Mouse (Mus musculus) layer of hippocampus, postnatal 36 days (tissue): ENCODE measurements at regions not wholly inside any gene's neighbourhood (a gene's known extent, or its start where the extent isn't known, plus 50 kb on each side); places are given as distances from the start of the nearest gene placed in this dataset.

Experiments used
- DNase-seq, 2 experiments: peaks; one replicate each; pipeline ENCODE4 v3.0.0; 2022

GRCm38 (mm10) chr12:25782972-25783717 is 631.9 kb downstream of the Rnf144a start:
- DNase-seq, result no peak

DNA sequence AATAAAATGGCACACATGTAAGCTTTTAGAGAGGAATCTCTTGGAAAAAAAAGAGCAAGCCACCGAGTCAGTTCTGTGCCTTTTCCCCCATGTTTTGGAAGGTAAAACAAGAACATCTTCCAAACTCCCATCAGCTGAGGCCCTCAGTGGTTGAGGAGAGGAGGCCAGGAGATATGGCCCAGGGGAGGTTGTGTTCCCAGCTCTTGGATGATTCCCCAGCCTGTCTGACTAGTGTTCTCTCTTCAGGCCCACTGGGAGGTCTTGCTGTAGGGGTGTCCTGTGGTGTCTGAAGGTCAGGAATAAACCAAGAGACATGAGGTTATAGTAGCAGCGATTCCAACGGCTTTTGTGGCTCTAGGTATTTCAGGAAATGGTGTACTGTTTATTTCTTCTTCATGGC is 643.2 kb downstream of the Rnf144a start:
- DNase-seq, result no peak

DNA sequence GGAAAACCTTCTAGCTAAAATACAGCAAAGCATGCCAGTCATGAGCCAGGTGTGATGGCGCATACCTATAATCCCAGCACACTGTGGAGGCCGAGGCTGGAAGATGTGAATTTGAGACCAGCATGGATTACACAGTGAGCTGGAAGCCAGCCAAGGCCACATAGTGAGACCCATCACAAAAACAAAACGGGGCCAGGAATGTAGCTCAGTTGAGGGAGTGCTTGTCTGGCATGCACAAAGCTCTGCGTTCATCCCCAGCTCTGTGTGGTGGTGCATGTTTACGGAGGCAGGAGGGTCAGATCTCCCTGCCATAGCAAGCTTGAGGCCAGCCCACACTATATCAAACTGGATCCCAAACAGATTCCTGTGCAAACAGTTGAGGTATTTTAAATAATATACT is 646.4 kb downstream of the Rnf144a start:
- no peak for DNase-seq

DNA sequence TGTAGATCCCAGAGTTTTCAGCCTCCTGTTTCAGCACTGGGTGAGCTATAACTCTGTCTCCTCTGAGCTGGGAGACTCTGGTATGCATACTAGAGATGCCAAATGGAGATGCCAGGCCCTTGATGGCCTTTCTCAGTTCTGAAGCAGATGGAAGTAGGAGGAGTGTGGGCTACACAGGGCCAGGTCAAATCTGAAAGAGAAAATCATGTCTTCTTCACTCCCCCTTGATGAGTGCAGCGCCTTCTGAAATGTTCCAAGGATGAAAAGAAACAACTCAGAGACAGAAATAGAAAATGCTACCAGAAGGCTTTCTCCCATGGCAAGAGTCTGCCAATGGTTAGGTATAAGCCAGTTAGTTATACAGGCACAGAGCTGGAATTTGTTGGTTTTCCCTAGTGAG is 652.0 kb downstream of the Rnf144a start:
- no peak for DNase-seq

GRCm38 (mm10) chr12:25757014-25757413 is 658.0 kb downstream of the Rnf144a start:
- peak; percentile 12 to 33 for DNase-seq

GRCm38 (mm10) chr12:25733801-25734200 is 636.9 kb upstream of the Id2 start:
- DNase-seq, result no peak

- DNase-seq, result no peak
Measured at GRCm38 (mm10) chr12:25725774-25726173, 628.8 kb upstream of the Id2 start.

- no peak for DNase-seq
Measured at GRCm38 (mm10) chr12:25711186-25711585, 614.2 kb upstream of the Id2 start.

DNA sequence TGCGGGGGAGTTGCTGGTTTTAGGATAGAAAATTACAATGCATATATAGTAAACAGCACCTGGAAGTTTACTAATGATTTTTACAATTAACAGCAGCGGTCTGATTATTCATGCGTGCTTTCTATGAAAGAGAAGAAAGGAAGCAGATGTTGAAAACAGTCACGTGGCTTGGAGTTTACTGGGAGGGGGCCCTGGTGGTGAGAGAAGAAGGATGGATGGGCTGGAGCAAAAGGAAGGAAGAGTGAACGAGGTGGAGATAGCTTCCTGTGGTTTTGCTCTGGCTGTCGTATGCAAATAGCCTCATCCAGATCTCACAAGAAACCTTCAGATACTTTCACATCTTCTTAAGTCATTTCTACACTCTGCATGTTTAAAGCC is 606.1 kb upstream of the Id2 start:
- no peak for DNase-seq

- DNase-seq, result no peak
Measured at GRCm38 (mm10) chr12:25702176-25703022, 605.5 kb upstream of the Id2 start.

DNA sequence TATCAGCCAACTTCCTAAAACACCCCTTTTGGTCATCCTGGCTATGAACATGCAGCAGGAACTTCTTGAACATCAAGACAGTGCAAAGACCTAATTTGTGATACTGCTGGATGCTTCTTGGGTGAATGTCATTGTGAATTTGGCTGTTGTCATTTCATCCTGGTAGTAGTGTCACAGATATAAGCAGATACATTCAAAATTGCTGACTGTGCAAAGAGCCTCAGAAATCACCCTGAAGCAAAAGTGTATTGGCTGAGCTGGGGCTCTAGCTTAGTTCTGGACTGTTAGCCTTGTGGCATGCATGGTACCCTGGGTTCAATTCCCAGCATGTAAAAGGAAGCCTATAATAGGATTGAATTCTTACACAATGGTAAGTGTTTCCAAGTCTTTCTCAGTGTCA is 590.1 kb upstream of the Id2 start:
- DNase-seq, result no peak

DNA sequence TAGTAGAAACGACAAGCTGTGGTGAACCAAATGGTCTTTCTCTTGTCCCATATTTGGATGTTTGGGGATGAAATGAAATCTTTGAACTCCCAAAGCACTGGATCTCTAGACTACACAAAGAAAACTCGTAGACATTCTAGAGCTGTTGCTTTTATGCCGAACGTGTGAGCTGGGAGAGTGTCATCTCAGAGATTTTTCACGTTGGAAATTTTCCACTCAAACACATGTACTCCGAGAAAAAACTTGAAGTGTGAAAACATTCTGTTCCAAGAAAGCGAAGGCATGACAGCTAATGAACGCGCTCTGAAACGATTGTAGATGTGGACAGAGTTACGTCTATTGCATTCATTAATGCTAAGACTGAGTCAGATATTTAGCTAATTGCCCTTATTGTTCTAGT is 579.7 kb upstream of the Id2 start:
- no peak for DNase-seq

DNA sequence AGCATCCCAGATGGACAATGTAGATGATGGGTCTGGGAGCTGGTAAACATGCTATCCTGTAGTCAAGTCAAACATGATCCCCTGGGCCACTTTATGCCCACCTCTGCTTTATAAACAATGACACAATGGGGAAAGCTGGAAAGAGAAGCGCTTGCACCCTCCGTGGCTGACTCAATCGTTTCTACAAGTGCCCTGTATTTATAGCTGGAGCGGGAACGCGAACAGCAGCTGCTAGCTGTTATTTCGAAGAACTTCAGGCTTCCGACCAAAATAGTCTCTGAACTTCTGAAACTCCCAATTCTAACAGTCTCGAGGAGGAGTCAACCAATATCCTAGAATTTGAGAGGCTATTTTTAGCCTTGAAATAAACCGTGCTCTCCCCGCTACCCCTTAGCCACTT is 571.4 kb upstream of the Id2 start:
- peak in 1 of 2 experiments; percentile 11 for DNase-seq

GRCm38 (mm10) chr12:25654456-25654855 is 557.5 kb upstream of the Id2 start:
- no peak for DNase-seq

- no peak for DNase-seq
Measured at GRCm38 (mm10) chr12:25650237-25650636, 553.3 kb upstream of the Id2 start.

- DNase-seq, result no peak
Measured at GRCm38 (mm10) chr12:25628081-25628480, 531.1 kb upstream of the Id2 start.

DNA sequence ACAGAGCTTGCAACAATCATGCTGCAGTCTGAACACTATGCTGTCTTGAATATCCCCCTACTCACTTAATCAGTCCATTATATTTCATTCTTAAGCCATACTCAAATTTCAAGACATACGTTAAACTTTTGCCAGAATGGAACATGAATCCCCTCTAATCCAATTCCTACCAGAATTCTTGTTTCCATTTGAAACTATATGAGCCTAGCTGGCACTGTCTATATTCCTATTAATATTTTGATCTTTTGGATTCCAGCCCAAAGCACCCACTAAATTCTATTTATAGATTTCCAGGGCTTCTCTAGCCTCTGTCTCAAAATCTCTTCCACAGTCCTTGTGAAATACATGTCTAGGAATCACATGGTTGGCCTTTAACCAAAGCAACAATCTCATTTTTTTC is 528.9 kb upstream of the Id2 start:
- no peak for DNase-seq

- DNase-seq, result peak in 1 of 2 experiments; percentile 8
Measured at GRCm38 (mm10) chr12:25623449-25623848, 526.5 kb upstream of the Id2 start.

DNA sequence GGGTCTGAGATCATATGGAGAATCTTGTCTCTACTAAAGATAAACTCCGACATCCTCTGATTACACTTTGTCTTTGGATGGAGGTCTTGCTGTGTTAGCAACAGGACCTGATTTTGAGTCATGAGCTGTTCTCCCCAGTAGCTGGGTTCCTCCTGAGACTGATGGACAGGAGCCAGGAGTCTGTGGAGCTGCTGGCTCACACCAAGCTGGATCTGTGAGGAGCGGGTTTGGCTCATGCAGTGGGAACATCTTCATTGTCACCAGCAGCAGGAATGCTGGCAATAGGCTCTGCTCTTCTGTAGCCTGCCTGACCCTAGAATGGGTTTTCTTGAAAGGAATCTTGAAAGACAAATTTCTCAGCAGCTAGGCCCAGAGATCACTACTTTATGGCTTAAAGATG is 524.2 kb upstream of the Id2 start:
- no peak for DNase-seq

DNA sequence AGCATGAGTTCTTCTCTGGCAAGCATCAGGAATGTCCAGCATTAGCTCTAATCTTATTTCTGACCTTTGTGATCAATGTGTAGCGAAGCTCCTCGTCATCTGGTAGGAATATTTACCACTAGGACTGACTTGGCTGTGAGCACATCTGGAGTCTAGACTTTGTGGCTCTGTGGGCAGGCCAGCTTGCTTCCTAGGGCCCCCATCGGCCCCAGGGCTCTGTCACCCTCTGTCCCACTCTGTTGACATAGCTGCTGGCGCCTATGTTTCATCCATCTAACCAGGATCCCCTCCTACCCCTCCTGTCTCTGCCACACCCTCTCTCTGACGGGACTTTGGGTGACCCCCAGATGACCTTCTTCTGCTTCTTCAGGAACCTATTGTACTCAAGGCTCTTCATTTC is 520.6 kb upstream of the Id2 start:
- no peak for DNase-seq

GRCm38 (mm10) chr12:25615377-25615776 is 518.4 kb upstream of the Id2 start:
- DNase-seq, result peak in 1 of 2 experiments; percentile 7

DNA sequence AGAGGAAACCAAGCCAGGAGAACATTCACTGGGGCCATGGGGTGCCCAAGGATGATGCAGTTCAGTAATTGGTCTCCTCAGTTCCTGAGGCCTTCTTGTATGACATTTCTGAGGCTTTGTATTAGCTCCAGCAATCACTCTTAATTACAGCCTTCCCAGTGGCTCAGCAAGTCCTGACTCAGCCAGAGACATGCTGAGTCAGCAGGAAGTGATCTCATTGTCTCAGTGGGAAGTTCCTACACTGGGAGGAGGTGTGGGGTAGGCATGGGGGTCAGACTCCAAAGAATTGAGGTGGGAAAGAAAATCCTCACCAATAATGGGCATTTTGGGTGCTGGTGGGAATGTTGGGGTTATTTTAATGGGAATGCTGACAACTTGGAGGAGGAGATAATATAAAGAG is 516.5 kb upstream of the Id2 start:
- no peak for DNase-seq

DNA sequence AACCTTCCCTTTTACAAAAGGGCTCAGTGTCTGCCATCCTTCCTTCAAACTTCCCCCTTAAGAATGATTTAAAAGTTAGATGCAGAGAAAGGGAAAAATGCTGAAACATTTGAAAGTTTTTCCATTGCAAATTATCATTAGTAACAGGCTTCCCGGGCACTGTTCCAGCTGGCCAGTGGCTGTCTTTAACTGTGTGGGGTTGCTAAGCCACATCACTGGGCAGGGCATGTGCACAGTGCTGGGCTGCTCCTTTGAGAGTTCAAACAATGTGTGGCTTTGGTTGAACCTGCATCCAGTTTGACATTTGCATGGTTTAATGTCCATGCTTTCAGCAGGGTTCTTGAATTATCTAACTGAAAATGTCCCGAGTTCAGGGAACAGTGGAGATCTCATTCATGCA is 512.1 kb upstream of the Id2 start:
- DNase-seq, result peak in 1 of 2 experiments; percentile 3

DNA sequence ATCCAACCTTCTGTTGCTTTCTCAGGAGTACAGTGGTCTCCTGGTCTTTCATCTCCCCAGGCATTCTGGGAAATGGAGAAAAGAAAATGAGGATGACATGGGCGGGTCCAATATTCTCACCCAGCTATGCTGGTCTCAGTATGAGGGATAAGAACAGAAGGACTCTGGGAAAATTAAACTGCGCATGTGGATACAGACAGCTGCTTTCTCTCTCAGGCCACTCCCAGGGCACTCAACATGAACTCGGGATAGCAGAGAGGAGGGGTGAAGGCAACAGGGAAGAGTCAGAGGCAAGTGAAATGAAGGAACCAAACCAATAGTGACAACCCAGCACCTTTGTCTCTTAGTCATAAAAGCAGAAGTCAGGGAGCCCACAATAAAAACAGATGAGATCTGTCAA is 508.5 kb upstream of the Id2 start:
- DNase-seq, result no peak
